Mouse (Mus musculus) cerebellum, postnatal 4 days (tissue): ENCODE measurements around the gene Rgs3.

Experiments
- DNase-seq, 2 experiments: peaks; one replicate each; pipeline ENCODE4 v3.0.0; 2022; ENCODE audit warnings: low spot score in 2 of 2, mixed read lengths in 1 of 2

Rgs3 gene

GRCm38 (mm10) chr4:62627331-62627730, 67.7 kb downstream of the Rgs3 start:
- no peak for DNase-seq

DNA sequence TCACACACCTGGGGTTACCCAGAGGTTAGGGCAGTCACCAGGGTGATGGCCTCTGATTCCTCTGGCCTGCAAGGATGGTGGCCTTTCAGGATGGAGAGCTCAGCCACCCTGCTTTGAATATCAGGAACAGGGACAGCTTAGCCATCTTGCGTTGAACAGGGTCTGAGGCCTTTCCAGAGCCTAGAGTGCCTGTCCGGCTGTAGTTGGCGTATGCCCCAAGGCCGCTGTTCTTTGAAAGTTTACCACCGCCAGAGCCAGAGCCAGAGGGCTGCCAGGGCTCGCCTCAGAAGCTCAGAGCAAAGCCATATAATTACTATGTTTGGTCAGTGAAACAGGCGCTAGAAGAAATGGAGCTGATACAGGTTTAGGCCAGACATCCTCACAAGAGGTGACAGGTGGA, 68.9 kb downstream of the Rgs3 start:
- no peak for DNase-seq

DNA sequence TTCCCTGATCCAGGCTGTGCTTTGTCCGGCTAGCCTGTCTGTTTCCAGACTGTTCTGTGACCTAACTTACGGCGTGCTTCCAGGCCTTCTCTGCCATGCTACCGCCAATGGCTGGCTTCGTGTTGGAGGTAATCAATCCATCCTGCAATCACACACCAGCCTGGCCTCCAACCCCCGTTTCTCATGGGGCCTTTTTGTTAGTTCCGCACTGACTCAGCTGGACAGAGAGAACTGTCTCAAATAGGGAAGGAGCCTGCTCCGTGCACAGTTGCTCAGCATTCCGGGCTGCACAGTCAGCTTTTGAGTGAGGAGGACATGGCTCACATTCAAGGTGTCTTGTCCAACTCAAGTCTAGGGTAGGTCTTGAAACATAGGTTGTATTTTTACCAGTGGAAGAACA, 69.8 kb downstream of the Rgs3 start:
- DNase-seq = no peak

DNA sequence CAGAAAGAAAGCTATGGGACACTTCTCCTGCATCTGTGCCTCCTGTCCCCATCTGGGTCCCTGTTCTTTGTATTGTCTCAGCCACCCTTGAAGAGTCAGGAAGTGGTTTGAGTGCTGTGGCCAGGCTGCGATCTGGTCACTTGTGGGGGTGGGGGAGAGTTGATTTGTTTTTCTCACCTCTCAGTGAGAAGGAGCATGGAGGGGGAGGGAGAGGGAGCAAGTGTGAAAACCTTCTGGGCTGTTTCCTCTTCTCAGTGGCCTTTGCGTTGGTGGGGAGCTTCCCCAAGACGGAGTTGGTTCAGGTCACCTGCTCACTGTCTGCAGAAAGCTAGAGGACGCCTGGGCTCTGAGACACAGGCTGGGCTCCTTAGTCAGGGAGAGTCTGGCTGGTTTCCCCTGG, 70.3 kb downstream of the Rgs3 start:
- DNase-seq = no peak

DNA sequence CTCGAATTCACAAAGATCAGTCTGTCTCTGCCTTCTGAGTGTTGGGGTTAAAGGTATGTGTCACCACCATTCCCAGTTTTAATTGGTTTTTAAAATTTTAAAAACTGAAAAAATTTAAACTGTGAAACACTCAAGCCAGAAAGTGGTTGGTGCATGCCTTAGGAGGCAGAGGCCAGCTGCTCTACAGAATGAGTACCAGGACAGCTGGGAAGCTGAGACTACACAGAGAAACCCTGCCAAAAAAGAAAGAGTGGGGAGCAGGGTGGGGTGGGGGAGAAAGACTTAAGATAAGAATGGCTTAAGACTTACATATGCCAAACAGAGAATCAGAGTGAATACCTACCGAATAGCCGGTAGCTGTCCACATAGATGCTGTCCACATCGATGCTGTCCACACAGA, 73.6 kb downstream of the Rgs3 start:
- no peak for DNase-seq

DNA sequence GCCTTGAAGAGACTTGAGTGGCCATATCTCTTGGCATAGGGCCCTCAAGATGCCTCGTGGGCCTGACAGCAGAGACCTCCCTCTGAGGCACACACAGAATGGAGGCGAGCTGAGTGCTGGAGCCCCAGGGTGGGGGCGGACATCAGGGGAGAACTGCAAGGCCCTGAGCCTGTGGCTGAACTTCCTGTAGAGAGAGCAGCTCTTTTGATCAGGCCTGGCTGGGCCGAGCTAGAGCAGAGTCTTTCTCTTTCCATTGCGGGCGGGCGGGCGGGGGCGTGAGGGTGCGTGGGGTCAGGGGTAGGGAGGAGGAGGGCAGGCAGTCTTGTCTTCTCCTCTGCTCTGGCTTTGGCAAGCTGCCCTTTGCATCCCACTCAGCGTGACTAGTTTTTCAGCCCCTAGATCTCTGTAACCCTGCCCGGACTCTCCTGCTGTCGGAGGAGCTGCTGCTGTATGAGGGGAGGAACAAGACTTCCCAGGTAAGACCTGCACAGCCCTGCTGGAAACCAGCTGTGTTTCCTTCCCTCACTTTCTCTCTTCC, 74.5 kb downstream of the Rgs3 start:
- DNase-seq = no peak

DNA sequence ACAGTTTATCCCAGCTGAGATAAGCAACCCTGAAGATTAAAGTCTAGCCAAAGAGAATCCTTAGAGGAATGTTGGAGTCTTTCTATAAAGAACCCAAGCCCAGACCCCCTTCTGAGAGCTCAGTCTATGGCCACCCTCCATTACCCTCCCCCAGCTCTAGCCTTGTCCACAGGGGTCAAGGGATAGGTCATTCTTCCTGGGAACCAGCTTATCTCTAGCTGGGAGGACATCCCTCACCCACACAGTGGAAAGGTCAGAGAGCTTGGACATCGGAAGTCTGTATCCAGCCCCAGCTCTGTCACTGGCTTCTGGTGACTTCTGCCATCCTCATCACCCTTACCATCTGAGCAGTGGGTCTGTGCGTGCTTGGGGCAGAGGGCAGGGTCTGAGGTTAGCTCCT, 75.2 kb downstream of the Rgs3 start:
- DNase-seq = no peak

DNA sequence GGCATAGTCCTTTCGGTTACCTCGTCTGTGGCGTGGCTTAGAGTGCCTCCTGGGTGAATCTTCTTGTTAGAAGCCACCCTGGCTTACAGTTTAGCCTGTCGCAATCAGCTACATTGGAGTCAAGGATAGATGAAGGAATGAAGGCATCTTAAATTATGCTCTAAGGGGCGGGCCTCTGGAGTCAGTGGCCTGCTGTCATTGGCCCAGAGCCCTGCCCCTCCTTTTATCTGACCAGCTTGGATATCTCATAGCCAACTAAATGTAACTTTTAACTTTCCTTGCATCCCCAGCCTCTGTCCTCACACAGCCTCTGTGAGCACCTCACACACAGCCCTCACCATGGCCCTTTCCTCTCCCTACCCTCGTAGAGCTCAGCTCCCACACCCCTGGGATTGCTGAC, 76.4 kb downstream of the Rgs3 start:
- no peak for DNase-seq

DNA sequence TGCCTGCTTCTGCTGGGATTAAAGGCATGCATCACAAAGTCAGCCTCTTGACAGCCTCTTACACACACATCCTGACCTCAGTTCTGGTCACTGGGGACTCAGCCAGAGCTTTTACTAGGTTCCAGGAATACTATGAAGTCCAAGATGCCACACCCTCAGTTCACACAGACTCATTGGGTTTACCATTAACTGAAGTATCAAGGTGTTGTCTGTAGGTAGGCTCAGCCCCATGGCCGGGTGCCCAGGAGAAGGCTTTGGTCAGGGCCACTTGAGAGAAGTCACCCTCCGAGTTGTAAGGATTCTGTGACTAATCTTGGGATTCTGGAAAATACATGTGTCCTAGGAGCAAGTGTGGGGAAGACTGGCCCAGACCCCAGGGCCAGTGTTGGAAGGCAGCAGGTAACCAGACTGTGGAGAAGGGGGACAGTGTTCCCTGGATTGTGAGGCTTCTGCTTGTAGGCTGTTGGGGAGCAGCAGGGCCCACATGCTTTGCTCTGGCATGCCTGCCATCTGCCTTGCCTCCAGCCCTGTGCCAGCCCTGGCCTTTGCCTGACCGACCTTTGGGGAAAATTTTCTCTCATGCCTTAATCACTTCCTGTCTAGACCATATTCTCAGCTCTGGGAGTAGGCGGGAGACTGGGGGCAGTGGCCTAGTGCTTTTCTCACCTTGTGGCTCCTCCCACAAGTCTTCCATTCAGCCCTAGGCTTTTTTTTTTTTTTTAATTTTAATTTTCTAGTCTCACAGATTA, 78.4 kb downstream of the Rgs3 start:
- DNase-seq = no peak

DNA sequence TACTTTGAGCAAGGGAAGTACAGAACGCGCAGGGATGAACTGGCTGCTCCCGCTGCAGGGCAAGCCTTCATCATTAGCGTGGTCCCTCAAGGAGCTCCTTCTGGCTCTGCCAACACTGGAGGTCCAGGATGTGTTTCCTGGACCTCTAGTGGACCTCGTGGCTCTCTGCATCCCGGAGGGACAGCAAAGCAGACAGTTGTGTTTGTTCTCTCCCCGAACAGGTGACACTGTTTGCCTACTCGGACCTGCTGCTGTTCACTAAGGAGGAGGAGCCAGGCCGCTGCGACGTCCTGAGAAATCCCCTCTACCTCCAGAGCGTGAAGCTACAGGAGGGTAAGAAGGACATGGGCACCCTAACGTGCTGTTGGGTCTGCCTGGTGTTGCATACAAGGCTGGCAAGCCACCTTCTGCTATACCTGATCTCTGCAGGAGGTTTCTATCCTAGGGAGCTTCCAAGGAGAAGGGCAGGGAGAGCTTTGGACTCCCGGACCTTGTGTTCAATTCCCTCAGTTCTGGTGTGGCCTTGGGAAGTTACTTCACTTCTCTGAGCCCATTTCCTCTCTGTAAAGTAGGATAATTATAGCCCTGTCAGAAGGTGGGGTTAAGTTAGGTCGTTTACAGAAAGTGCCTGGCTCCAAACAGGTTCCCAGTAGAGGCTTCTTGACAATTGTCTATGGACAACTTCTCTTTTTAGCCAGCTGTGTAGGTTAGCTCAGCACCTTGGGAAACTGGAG, 81.0 kb downstream of the Rgs3 start:
- no peak for DNase-seq

DNA sequence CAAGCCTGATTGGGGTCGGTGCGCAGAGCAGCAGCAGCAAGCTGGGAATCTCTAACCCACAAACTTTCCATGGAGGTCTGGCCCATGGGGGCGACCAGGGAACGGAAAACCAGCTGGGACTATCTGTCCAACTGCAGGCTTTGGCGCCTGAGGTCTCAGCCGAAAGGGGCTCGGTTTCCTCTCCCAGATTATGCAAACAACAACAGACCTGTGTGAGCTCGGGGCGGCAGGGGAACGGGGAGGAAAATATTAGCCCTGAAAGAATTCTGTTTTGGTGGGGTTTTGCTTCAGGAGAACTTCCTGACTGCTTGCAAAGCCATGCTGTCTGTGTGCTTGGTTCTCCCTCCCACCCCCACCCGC, 81.6 kb downstream of the Rgs3 start:
- no peak for DNase-seq

GRCm38 (mm10) chr4:62641656-62642055, 82.0 kb downstream of the Rgs3 start:
- no peak for DNase-seq

DNA sequence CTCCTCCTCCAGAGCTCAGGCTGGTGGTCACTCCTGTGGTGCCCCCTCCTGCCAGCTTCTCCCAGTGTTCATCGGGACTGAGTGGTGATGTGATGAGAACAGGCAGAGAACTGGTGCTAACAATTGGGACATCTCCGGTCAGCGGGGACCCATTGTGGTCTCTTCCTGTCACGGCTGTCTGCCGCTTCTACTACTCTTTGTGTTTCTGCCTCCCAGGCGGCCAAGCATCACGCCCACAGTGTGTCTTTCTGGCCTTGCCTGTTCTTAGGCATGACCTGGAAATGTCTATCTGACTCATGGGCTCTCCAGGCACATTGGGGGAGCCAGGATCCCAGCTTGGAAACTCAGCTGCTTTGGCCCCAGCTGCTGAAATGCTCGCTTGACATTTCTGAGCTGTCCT, 83.8 kb downstream of the Rgs3 start:
- DNase-seq = no peak

DNA sequence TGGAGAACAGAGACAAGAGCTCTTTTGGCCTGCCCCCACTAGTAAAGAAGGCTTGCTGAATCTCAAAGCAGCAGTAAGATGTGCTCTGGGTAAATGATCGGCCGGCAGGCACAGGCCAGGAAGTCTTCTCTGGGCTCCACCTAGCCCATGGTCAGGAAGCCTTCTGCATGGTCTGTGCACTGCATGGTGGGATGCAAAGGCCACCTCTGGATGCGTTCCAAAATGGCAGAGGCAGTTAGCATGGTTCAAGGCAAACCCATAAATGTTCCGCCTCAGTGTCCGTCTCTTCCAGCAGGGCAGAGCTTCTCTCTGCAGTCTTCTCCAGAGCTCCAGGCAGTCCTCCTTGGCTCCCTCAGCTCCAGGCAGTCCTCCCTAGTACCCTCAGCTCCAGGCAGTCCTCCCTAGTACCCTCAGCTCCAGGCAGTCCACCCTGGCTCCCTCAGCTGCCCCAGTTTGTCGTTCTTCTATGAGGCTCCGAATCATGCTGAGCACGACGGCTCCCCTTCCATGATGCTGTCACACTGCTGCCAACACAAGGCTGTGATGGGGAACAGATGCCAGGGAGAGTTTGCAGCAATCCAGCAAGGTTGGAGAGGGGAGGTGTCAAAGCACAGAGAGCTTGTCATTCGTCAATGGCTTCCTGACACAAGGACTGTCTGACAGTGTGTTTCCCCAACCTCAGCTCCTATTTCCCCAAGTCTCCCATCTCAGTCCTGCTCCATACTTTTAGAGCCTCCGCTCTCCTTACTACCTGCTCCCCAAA, 84.6 kb downstream of the Rgs3 start:
- DNase-seq = no peak

DNA sequence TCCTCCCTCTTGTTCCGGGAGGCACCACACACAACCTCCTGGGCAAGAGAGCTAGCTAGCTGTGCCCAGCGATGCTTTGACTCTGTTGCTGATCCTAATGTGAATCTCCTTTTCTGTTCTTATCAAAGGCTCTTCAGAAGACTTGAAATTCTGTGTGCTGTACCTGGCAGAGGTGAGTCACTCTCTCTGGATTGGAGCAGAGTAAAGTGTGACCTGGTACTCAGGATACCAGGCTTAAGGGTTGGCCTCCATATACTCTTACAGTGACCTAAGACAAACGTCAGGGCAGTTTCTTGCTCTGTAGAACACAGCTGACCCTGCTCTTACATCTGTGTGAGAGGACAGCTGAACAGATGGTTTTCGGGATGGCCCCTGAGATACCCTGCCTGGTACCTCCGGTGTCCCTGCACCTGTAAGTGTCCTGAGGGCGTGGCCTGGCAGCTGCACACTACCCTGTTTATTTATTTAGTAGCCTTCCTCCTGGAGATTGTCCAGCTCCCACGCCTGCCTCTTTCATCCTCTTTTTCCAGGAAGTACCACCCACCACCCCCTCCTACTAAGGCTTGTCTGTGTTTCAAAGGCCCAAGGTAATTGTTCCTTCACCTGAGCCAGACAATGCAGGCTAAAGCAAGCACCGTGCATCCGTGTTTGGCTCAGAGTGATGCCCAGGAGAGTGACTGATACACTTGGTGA, 87.1 kb downstream of the Rgs3 start:
- DNase-seq = no peak

GRCm38 (mm10) chr4:62648848-62649247, 89.2 kb downstream of the Rgs3 start:
- no peak for DNase-seq

DNA sequence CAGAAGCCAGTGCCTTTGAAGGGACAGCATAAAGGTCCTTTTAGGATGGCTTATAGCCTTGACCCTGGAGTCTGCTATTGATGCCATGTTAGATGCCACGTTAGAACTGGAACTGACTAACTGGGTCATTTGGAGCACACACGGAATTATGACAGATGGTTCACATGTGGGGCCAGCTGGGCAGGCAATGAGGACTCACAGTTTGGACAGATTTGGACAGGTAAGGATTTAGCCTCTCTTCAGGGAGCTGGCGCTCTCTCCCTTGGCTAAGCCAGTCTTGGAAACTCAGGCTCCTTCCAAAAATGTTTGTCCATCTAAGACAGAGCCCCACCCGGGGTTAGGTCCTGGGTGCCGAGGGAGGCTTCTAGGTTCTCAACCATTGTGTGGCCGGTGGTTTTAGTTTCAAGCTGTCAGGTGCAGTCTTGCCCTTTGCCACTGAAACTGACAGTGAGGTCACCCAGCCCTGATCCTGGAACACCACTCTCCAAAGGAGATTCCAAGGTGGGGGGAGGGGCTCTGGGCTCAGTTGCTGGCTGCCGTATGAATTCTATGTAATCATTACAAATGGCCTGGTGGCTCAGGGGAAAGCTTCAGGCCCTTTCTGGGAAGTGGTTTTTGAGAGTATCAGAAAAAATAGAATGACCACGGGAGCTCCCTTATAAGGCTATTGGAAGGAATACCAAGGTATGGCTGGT, 90.0 kb downstream of the Rgs3 start:
- DNase-seq = no peak

GRCm38 (mm10) chr4:62651179-62651760, 91.6 kb downstream of the Rgs3 start:
- DNase-seq = no peak

- DNase-seq = no peak
Observed at GRCm38 (mm10) chr4:62652215-62652614, 92.6 kb downstream of the Rgs3 start.

GRCm38 (mm10) chr4:62652921-62653757, 93.5 kb downstream of the Rgs3 start:
- DNase-seq = no peak
